Mouse (Mus musculus): Measurements from ENCODE around the gene Wdtc1. TPM values are rescaled to one million over a fixed set of nuclear protein-coding genes. Genes with fewer than 3 reads are reported as not detected.

Wdtc1 gene
- polyA plus RNA-seq, 1 experiment, result 30.5 TPM

DNA sequence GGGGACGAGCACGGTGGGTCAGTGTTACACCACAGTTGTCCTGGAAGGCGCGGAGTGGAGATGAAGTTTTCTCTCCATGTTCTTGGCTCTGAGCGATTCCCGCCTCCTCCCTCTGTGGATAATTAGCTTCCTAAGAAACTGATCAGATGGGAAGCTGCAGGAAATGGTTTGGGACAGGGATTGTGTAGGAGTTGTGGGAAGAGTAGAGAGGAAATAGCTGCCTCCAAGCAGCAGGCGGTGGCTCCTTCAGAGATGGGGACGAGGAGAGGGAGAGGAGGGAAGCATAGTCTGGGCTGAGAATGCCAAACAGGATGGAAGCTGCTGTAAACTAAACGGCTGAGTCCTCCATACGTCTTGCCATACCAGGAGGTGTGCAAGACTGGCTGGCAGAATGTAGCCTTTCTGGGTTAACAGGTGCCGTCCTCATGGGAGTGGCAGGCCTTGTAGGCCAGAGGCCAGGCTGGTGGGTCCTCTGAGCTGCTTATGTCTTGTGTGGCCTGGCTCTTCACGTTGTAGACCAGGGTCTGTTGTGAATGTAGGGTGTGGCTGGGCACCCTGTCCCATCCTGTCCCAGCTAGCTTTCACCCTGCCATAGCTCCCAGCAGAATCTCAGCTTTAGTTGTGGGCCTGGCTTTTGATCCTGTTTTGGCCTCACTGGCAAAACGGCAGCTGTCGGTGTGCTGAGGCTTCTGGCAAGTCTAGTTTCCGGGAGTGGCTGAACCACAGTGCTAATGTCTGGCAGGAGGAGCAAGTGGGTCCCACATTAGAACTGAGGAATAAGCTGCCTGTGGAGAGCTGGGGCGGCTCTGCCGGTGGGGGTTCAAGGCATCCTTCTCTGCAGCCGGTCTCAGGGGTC lies 38.1 kb upstream of the Wdtc1 start:
- Histone ChIP-seq H3K27ac (ENCODE audit: insufficient read depth, low read depth, low read length) (no peak overlapping the region), H3K4me1 (ENCODE audit: control insufficient read depth, insufficient read depth, low read length) (peaks cover 22% of the 10 kb centered on the region), H3K4me3 (ENCODE audit: insufficient read depth, low read length) (no peak overlapping the region)
- TF ChIP-seq CTCF (IDR thresholded peaks at IDR 0.05; ENCODE audit: low read depth, low read length) (no peak), POLR2A (IDR thresholded peaks at IDR 0.05; ENCODE audit: borderline replicate concordance, low read depth, low read length) (no peak)

DNA sequence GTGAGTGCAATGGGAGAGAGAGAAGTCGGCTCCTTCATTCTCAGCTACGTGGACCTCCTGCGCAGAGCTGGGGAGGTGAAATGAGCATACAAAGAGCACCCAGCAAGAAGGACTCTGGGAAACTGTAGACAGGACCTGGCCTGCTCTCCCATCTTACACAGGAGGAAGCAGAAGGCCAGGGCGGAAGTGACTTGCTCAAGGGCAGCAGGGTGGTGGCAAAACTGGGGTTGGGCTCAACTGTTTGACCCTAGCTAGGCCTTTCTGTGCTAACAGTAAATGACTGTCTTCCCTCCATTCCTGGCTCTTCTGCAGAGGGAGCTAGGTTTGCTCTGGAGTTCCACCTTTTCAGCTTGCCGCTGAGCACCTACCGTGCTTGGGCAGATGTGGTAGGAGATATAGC lies 37.3 kb upstream of the Wdtc1 start:
- TF ChIP-seq CTCF (IDR thresholded peaks at IDR 0.05; ENCODE audit: low read depth, low read length) (no peak), POLR2A (IDR thresholded peaks at IDR 0.05; ENCODE audit: borderline replicate concordance, low read depth, low read length) (no peak)
- Histone ChIP-seq H3K4me3 (ENCODE audit: insufficient read depth, low read length) (no peak overlapping the region), H3K27ac (ENCODE audit: insufficient read depth, low read depth, low read length) (0 out of 2 replicates have a peak overlapping the region, but pooled peaks have one; percentile 29), H3K4me1 (ENCODE audit: control insufficient read depth, insufficient read depth, low read length) (peaks cover 22% of the 10 kb centered on the region)

DNA sequence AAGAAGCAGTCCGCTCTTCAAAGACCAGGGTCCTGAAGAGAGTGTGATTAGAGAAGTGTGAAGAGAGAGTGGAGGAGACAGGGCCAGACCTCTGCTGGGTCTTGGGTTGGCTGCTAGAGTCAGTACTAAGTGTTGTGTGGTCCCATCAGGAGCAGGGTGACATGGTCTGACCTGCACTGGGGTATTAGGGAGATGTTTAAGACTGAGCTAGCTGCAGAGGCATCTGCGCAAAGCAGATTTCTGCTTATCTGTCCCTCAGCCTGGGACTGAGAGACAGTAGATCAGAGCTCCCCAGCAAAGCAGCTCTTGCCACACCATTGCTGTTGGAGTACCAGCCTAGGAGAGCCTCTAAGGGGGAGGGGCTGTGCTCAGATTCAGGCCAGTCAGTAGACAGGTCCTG lies 36.8 kb upstream of the Wdtc1 start:
- H3K27ac ChIP-seq (ENCODE audit: insufficient read depth, low read depth, low read length), result no peak overlapping the region
- H3K4me3 ChIP-seq (ENCODE audit: insufficient read depth, low read length), result no peak overlapping the region
- TF ChIP-seq POLR2A (IDR thresholded peaks at IDR 0.05; ENCODE audit: borderline replicate concordance, low read depth, low read length), result no peak
- no peak for TF ChIP-seq CTCF (IDR thresholded peaks at IDR 0.05; ENCODE audit: low read depth, low read length)
- peaks cover 22% of the 10 kb centered on the region for H3K4me1 ChIP-seq (ENCODE audit: control insufficient read depth, insufficient read depth, low read length)

DNA sequence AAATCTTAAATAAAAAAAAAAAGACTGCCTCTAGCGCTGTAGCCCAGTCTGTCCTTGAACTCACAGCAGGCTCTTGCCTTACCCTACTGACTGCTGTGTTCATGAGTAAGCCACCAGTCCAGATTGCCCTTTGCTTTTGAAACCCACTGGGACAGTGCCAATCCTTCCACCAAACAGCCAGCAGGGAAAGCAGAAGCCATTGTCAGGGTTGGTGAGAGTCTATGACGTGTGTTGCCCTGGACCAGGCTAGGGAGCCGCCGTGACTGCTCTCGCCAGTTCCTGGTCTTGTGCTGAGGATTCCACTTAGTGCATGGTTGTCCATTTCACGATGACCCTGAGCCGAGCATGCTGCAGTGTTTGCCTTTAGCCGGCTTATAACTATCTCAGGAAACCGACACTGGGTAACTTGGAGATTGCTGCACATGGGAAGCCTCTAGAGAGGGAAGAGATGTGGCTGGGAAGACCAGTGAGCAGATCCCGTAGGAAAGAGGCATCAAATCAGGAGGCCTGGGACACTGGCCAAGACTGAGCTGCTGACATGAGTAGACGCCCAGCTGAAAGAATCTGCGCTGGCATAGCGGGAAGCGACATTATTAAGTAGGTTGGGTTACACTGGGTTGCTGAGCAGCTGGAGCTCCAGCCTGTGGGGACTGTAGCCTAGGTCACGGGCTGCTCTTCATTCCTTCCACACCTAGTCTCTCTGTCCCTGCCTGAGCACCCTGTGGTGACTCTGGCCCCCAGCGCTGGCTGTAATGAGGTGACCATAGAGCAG lies 35.7 kb upstream of the Wdtc1 start:
- TF ChIP-seq CTCF (IDR thresholded peaks at IDR 0.05; ENCODE audit: low read depth, low read length), result no peak
- no peak for TF ChIP-seq POLR2A (IDR thresholded peaks at IDR 0.05; ENCODE audit: borderline replicate concordance, low read depth, low read length)
- peaks cover 22% of the 10 kb centered on the region for H3K4me1 ChIP-seq (ENCODE audit: control insufficient read depth, insufficient read depth, low read length)

DNA sequence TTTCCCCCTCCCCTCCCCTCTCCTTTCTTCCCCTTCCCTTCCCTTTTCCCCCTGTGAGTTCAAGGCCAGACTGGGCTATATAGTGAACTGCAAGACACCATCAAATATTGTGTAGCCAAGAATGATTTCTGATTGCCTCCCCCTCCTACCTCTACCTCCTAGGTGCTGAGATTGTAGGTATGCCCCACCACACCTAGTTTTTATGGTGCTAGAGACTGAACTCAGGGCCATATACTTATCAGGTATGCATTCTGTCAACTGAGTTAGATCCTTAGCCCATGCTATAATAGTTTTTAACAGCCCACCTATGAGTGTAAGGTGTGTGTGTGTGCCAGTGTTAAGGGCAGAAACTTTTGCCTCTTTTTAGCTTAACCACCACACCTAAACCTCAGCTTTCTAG lies 33.8 kb upstream of the Wdtc1 start:
- peaks cover 22% of the 10 kb centered on the region for H3K4me1 ChIP-seq (ENCODE audit: control insufficient read depth, insufficient read depth, low read length)
- no peak for TF ChIP-seq CTCF (IDR thresholded peaks at IDR 0.05; ENCODE audit: low read depth, low read length)
- TF ChIP-seq POLR2A (IDR thresholded peaks at IDR 0.05; ENCODE audit: borderline replicate concordance, low read depth, low read length), result no peak

More for the DNA sequence above, 35.7 kb upstream of the Wdtc1 start:
- H3K27ac ChIP-seq (ENCODE audit: insufficient read depth, low read depth, low read length), result no peak overlapping the region
- H3K4me3 ChIP-seq (ENCODE audit: insufficient read depth, low read length), result no peak overlapping the region

DNA sequence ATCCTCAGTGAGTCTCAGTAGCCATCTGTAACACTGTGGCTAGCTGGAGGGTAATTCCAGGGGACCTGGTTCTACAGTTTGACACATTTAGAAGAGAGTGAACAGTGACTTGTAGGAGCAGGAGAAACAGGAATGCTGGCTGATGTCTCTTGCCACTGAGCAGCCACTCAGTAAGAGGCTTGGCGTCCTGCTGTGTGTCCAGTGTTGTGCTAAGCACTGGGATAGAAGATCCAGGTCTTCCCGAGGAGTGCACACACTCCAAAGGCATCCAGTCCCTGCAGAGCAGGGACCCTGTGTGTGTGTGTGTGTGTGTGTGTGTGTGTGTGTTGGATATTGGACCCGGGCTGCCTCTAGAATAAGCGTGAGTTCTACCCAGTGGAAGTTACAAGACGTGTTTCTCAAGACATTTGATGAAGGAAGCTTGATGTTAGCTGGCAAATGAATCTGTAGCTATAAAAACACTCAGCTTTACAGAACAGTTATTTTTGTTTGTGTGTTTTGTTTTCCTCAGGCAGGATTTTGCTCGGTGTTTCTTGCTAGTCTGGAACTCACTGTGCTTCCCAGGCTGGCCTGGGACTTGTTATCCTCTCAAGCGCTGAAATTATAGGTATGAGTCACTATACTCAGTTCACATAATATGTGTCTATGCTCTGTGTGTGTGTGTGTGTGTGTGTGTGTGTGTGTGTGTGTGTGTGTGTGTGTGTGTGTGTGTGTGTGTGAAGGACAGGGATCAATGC lies 32.9 kb upstream of the Wdtc1 start:
- peaks cover 20% of the 10 kb centered on the region for H3K4me1 ChIP-seq (ENCODE audit: control insufficient read depth, insufficient read depth, low read length)
- H3K4me3 ChIP-seq (ENCODE audit: insufficient read depth, low read length), result no peak overlapping the region
- H3K27ac ChIP-seq (ENCODE audit: insufficient read depth, low read depth, low read length), result no peak overlapping the region
- TF ChIP-seq CTCF (IDR thresholded peaks at IDR 0.05; ENCODE audit: low read depth, low read length), result no peak
- TF ChIP-seq POLR2A (IDR thresholded peaks at IDR 0.05; ENCODE audit: borderline replicate concordance, low read depth, low read length), result no peak

More for the DNA sequence above, 33.8 kb upstream of the Wdtc1 start:
- no peak overlapping the region for H3K27ac ChIP-seq (ENCODE audit: insufficient read depth, low read depth, low read length)
- H3K4me3 ChIP-seq (ENCODE audit: insufficient read depth, low read length), result no peak overlapping the region

DNA sequence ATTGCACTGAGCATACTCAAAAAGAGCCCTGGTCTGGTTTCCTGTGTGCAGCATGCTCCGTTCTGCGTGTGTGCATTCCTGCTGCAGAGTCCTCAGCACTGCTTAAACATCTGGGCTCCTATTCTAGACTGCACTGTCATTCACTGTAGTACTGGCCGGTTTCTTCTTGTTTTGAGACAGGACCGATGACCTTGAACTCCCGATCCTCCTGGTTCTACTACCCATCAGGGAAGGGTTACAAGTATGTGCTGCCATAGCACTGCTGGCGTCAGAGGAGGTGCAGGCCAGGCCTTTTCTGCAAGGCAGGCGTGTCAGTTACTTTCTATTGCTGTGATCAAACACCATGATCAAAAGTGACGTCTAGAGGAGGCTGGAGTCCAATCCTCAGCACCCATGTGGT lies 27.9 kb upstream of the Wdtc1 start:
- peaks cover 6% of the 10 kb centered on the region for H3K4me1 ChIP-seq (ENCODE audit: control insufficient read depth, insufficient read depth, low read length)
- TF ChIP-seq CTCF (IDR thresholded peaks at IDR 0.05; ENCODE audit: low read depth, low read length), result no peak
- TF ChIP-seq POLR2A (IDR thresholded peaks at IDR 0.05; ENCODE audit: borderline replicate concordance, low read depth, low read length), result no peak
- no peak overlapping the region for H3K4me3 ChIP-seq (ENCODE audit: insufficient read depth, low read length)
- no peak overlapping the region for H3K27ac ChIP-seq (ENCODE audit: insufficient read depth, low read depth, low read length)

DNA sequence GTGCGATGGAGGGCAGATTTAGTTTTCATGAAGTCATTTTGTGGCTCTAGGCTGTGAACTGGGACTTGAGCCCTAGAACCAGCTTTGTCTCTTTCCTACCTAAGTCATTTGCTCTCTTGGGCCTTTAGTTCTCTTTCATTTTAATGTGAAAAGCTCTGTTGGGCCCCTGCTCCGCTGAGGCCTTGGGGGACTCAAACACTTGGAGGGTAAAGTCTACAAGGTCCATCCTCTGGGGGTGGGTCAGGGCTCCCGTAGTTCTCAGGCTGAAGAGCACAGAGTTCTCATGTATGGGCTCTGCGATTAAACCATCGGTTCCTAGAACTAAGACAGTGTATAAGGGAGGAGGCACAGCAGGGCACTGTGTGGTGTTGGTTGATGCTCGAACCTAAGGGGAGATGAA lies 27.3 kb upstream of the Wdtc1 start:
- Histone ChIP-seq H3K4me3 (ENCODE audit: insufficient read depth, low read length) (no peak overlapping the region), H3K4me1 (ENCODE audit: control insufficient read depth, insufficient read depth, low read length) (peaks cover 6% of the 10 kb centered on the region), H3K27ac (ENCODE audit: insufficient read depth, low read depth, low read length) (no peak overlapping the region)
- no peak for TF ChIP-seq POLR2A (IDR thresholded peaks at IDR 0.05; ENCODE audit: borderline replicate concordance, low read depth, low read length)
- TF ChIP-seq CTCF (IDR thresholded peaks at IDR 0.05; ENCODE audit: low read depth, low read length), result no peak

DNA sequence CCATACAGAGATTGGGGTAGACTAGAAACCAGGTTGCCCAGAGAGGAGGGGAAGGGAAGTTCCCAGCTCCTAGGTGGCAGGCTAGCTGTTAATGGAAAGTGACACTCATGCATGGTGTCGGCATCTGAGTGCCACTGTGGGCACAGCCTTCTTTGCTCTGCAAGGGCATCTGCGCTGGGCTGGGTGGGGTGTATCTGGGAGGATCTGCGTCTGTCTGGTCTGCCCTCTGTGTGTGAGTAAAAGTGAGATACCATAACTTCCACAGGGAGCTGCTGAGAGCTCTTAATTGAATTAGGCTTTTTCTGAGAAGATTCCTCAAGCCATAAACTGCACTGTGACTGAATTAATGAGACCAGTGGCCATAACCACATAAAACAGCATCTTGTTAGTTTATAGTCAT lies 26.6 kb upstream of the Wdtc1 start:
- no peak overlapping the region for H3K4me3 ChIP-seq (ENCODE audit: insufficient read depth, low read length)

More for the DNA sequence above, 26.6 kb upstream of the Wdtc1 start:
- TF ChIP-seq POLR2A (IDR thresholded peaks at IDR 0.05; ENCODE audit: borderline replicate concordance, low read depth, low read length), result no peak
- no peak for TF ChIP-seq CTCF (IDR thresholded peaks at IDR 0.05; ENCODE audit: low read depth, low read length)
- peaks cover 6% of the 10 kb centered on the region for H3K4me1 ChIP-seq (ENCODE audit: control insufficient read depth, insufficient read depth, low read length)
- no peak overlapping the region for H3K27ac ChIP-seq (ENCODE audit: insufficient read depth, low read depth, low read length)
